ENCODE assay signal across 8 mouse cellular contexts in genomic region chr17:5295948-5296262, GRCm38 (mm10).
DNase-seq lines count a peak whose midpoint lies in the region; ATAC-seq and TF ChIP-seq lines count a peak whose summit lies in the region.

No protein-coding gene starts in this region.

- no peak overlapping the region for H3K9ac ChIP-seq in heart, adult 2 months (ENCODE audit: low read depth, low read length)
- H3K9ac ChIP-seq in neural tube, embryonic 12.5 days, result no peak overlapping the region
- no peak overlapping the region for H3K9ac ChIP-seq in intestine, embryonic 16.5 days (ENCODE audit: low read depth, low read length)

- TF ChIP-seq CTCF in heart, adult 2 months (IDR thresholded peaks at IDR 0.05), result no peak

- H3K27me3 ChIP-seq in heart, adult 2 months (ENCODE audit: control insufficient read depth, insufficient read depth, low read length), result no peaks in the 10 kb centered on the region
- H3K27me3 ChIP-seq in heart, embryonic 10.5 days (ENCODE audit: insufficient read depth, poor library complexity, severe bottlenecking), result no peaks in the 10 kb centered on the region
- no peaks in the 10 kb centered on the region for H3K27me3 ChIP-seq in neural tube, embryonic 12.5 days (replicated peaks)
- no peaks in the 10 kb centered on the region for H3K27me3 ChIP-seq in intestine, embryonic 16.5 days (replicated peaks; ENCODE audit: control insufficient read depth, insufficient read depth, low read length)

- H3K4me2 ChIP-seq in neural tube, embryonic 12.5 days (replicated peaks), result no peak overlapping the region
- no peak overlapping the region for H3K4me2 ChIP-seq in intestine, embryonic 16.5 days (ENCODE audit: low read depth, low read length)

- no peak overlapping the region for H3K4me3 ChIP-seq in heart, adult 2 months
- H3K4me3 ChIP-seq in heart, embryonic 10.5 days, result no peak overlapping the region
- no peak overlapping the region for H3K4me3 ChIP-seq in neural tube, embryonic 12.5 days
- H3K4me3 ChIP-seq in intestine, embryonic 16.5 days (ENCODE audit: low read length), result peak overlapping the region; percentile 17

- WGBS in heart, adult 2 months, result 77% methylated on average over 7 of the region's 7 CpGs
- WGBS in heart, embryonic 10.5 days, result 85% methylated on average over 7 of the region's 7 CpGs
- 79% methylated on average over 7 of the region's 7 CpGs for WGBS in neural tube, embryonic 12.5 days
- WGBS in intestine, embryonic 16.5 days, result 76% methylated on average over 7 of the region's 7 CpGs

- peak overlapping the region; percentile 23; the same call in 1 of the 2 replicates for H3K27ac ChIP-seq in heart, adult 2 months
- H3K27ac ChIP-seq in heart, embryonic 10.5 days, result no peak overlapping the region
- H3K27ac ChIP-seq in neural tube, embryonic 12.5 days, result 0 out of 2 replicates have a peak overlapping the region, but pooled peaks have one; percentile 12
- H3K27ac ChIP-seq in intestine, embryonic 16.5 days (ENCODE audit: low read length), result peak overlapping the region; percentile 63

- no peak for TF ChIP-seq EP300 in heart, adult 2 months (IDR thresholded peaks at IDR 0.05; ENCODE audit: insufficient read depth, low read depth, low read length)

- DNase-seq in heart, adult 2 months, result no peak
- DNase-seq in heart, embryonic 10.5 days (ENCODE audit: low spot score), result no peak
- DNase-seq in neural tube, embryonic 10.5 days (ENCODE audit: extremely low spot score, low spot score), result no peak
- DNase-seq in frontal cortex, postnatal 25 days (ENCODE audit: low spot score in 2 of 2), result no peak
- DNase-seq in frontal cortex, postnatal 36 days (ENCODE audit: low spot score in 2 of 2), result no peak
- no peak for DNase-seq in thymus, postnatal 14 days

- ATAC-seq in neural tube, embryonic 12.5 days (ENCODE audit: low FRiP score, low read depth), result no peak
- ATAC-seq in intestine, embryonic 16.5 days, result peak; percentile 60

- H3K36me3 ChIP-seq in heart, adult 2 months (ENCODE audit: control insufficient read depth, insufficient read depth, low read length), result no peaks in the 10 kb centered on the region
- peaks cover 17% of the 10 kb centered on the region for H3K36me3 ChIP-seq in heart, embryonic 10.5 days
- peaks cover 8% of the 10 kb centered on the region for H3K36me3 ChIP-seq in neural tube, embryonic 12.5 days
- H3K36me3 ChIP-seq in intestine, embryonic 16.5 days (ENCODE audit: control insufficient read depth, insufficient read depth, low read length), result peaks cover 6% of the 10 kb centered on the region; the same call in 1 of the 2 replicates

- no peaks in the 10 kb centered on the region for H3K9me3 ChIP-seq in heart, embryonic 10.5 days
- H3K9me3 ChIP-seq in neural tube, embryonic 12.5 days, result no peaks in the 10 kb centered on the region
- H3K9me3 ChIP-seq in intestine, embryonic 16.5 days (ENCODE audit: control insufficient read depth, low read length), result no peaks in the 10 kb centered on the region

- TF ChIP-seq POLR2A in heart, adult 2 months (IDR thresholded peaks at IDR 0.05; ENCODE audit: insufficient read depth, low read depth, low read length), result no peak

- intact Hi-C loops in heart, adult 2 months (cut with DNase I), result no loop called here

- H3K4me1 ChIP-seq in heart, adult 2 months (ENCODE audit: control insufficient read depth, insufficient read depth, low read length), result peaks cover 4% of the 10 kb centered on the region
- peaks cover 19% of the 10 kb centered on the region; the same call in 1 of the 2 replicates for H3K4me1 ChIP-seq in heart, embryonic 10.5 days
- peaks cover 36% of the 10 kb centered on the region for H3K4me1 ChIP-seq in neural tube, embryonic 12.5 days
- peaks cover 19% of the 10 kb centered on the region for H3K4me1 ChIP-seq in intestine, embryonic 16.5 days (ENCODE audit: control insufficient read depth, insufficient read depth, low read length)

- H3K79me2 ChIP-seq in heart, adult 2 months (replicated peaks; ENCODE audit: control insufficient read depth, insufficient read depth, low read length), result no peaks in the 10 kb centered on the region
